Mouse (Mus musculus) lung, adult 2 months (tissue): ENCODE measurements around the gene Men1.

Experiments used
- CTCF ChIP-seq: fragments of 200-500 bp; IDR thresholded peaks from 2 replicates; pipeline ENCODE4 v1.5.1; 2011; ENCODE audit warnings: mild to moderate bottlenecking, low read length, control low read depth; ENCODE audit not compliant: insufficient read depth
- POLR2A ChIP-seq: fragments of 200-500 bp; IDR thresholded peaks from 2 replicates; pipeline ENCODE4 v1.6.1; 2011; ENCODE audit warnings: low read depth, mild to moderate bottlenecking, control low read depth, low read length, borderline replicate concordance; ENCODE audit errors: extremely low read depth

DNA sequence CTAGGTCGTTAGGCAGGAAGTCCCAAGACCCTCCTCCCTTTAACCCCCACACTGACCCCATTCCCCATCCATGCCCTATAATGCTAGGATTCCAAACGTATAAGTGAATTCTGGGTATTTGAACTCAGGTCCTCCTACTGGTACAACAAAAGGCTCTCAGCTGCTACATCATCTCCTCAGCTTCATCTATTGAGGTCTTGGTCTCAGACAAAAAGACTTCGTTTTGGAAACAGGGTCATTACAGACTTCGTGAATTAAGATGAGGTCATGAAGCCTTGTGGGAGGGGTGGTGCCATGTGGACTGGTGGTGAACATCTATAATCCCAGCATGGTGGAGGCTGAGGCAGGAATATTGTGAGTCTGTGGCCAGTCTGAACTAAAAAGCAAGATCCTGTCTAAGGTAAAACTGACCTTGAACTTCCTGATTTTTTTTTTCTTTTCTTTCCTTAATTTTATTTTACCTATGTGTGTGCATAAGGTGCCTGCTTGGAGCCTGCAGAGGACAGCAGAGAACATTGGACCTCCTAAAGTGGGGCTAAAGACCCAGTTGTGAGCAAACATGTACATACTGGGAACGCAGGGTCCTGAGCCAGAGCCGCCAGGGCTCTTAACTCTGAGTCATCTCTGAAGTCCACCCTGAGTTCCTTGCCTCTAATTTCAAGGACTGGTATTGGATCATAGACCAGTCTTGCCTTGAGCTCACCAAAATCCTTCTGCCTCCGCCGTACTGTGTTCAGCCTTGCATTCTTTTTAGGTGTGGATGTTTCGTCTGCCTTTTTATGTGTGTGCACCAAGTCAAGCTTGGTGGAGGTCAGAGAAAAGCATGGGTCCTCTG, 801 bp upstream of the Men1 start:
- TF ChIP-seq CTCF (no peak), POLR2A (no peak)
